Mouse (Mus musculus): ENCODE results near the gene Phex.

The Phex gene

DNA sequence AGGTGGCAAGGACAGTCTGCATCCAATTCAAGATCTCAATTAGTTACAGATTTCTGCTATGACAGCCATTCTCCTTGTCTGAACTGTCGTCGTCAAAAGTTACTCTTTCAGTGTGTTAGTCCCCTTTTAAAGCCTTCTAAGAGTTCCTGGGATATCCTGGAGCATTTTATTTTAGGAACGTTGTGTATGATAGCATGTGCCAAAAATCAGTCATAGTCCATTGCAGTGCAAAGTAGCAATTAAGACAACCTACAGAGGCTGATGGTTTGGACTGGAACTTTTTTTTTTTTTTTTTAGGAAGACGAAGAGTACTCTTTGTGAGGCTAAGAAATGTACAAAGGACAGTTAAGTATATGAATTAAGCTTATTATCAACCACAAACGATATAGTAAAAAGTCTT, at the start of gene Phex:
TSS of gene Phex (minus strand) at position 101 of the 400 bp plus-strand sequence.
- DNase-seq (ENCODE audit: low spot score in 2 of 2) = no peak

DNA sequence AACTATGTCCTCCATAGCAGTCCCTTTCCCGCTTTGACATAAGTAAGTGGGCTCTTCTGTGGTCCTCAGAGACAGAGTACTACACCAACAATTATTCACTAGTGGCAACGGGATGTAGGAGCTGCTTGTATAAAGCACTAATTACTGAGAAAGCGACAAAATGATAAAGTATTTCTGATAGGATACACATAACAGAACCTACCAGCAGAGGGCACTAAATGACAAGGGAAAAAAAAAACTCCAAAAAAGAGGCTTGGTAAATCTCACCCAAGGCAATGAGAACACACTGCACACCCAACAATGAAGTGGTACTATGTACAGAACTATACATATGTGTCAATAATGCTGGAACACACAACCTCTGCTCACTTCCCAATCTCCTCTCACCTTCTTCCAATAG, 47.6 kb upstream of the Phex start:
- DNase-seq (ENCODE audit: low spot score in 2 of 2) = no peak

DNA sequence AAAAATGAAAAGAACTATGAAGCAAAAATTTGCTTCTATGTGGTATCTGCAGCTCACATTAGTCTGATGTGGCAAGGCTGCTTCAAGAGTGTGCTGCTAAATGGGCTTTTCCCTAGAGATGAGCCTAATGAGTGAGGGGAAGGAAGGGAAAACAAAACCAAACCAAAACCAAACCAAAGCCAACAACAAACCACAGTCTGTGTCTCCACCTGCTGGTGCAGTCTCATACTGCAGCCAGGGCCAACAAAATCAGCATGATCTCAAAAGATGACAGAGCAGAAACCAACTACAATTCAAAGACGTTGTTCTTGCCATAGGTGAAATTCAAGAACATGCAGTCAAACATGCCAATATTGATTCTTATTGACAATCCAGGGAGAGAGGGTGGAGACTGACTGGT, 39.3 kb upstream of the Phex start:
- DNase-seq (ENCODE audit: low spot score in 2 of 2) = peak; percentile 6 to 64

DNA sequence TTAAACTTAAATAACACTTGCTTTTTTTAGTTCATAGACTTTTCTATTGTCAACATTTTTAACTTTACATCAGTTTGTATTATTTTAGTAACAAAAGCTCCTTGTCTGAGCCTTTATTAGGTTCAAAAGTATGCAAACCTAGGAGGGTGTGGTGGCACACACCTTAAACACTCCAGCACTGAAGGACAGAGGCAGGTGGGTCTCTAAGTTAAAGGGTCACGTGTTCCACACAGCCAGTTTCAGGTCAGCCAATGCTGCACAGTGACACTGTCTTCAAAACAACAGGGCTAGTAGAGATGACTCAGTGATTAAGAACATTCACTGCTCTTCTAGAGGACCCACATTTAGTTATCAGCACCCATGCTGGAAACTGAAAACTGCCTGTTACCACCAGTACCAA, 33.9 kb upstream of the Phex start:
- no peak for DNase-seq (ENCODE audit: low spot score in 2 of 2)

DNA sequence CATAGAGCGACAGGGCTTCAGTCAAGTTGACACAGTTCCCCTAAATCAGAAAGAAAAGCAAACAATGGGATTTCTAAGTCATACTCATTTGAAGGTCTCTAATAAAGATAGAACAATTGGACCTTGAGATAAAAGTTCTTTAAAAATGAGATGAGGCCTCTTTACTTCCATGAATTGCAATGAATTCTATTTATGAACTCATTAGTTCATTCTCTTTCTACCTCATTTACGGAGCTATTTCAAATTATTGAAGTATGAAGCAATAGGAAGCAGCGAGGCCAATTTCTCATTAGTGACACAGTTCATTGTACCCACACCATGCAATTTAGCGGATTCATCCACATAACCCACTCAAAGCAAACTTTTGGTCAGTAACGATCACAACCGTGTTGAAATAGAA, 32.3 kb upstream of the Phex start:
- no peak for DNase-seq (ENCODE audit: low spot score in 2 of 2)

DNA sequence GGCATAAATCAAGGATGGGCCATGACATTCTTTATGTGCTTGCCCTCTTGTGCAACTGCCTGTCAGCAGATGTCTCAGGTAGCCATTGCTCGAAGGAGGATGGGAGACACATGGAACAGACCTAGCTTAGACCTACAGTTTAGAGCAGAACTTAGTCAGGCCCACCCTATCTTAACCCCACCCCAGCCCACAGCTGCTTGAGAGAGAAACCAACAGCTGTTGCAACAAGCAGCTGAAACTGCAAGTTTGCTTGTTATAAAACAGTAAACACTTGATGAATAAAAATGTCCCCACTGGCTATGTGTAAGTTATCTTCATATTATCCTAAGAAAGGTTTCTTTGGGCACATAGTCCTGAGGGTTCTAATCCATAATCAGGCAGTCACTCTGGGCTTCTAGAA, 19.7 kb upstream of the Phex start:
- no peak for DNase-seq (ENCODE audit: low spot score in 2 of 2)

DNA sequence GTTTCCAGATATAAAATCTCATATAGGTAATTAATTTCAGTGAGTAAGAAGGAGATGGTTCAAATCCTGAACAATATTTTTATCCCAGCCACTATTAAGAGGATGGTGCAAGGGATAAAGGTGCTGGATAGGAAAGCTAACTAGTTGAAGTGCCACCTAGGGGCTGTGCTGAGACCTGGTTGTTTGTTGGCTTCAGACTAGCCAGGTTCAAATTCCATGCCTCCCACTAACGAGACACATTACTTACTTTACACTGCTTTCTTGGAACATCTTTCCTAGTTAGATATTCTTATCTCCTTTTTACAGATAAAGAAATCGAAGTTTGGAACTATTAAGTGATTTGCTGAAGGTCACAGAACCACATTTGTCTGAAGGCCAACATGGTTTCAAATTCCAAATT, 4.3 kb upstream of the Phex start:
- DNase-seq (ENCODE audit: low spot score in 2 of 2) = no peak

DNA sequence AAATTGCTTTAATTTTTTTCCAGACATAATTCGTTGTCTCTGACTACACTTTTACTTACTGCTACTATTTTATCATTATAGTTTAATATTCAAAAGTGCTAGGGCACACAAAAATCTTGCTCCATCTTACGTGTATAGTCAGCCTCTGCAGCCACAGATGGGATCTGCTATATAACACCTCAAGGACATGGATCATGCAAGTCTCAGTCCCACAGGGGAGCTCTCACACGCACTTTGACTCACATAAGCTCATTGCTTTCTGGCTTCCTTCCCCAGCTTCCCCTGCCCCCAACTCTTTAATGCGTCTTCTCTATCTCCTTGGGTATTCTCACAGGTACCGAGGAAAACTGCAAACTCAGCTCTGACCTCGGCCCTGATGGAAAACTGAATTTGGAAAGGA, 10.2 kb downstream of the Phex start:
- DNase-seq (ENCODE audit: low spot score in 2 of 2) = no peak

DNA sequence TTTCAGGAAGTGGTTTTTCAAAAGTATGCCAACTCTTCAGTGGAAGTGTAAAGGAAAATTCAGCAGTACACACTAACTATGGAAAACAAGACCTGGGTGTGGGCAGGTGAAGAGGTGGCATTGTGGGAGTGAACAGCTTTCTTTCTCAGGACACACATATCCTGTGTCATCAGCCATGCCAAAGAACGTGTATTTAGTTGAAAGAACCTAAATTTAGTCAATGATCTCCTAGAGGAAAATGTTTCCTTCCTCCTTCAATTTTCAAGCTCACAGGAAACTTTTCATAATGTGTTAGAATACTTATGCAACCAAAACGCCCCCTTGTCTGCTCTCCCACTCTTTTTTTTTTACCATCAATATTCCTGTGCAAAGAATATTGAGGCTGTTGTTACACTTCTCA, 23.9 kb downstream of the Phex start:
- DNase-seq (ENCODE audit: low spot score in 2 of 2) = no peak

DNA sequence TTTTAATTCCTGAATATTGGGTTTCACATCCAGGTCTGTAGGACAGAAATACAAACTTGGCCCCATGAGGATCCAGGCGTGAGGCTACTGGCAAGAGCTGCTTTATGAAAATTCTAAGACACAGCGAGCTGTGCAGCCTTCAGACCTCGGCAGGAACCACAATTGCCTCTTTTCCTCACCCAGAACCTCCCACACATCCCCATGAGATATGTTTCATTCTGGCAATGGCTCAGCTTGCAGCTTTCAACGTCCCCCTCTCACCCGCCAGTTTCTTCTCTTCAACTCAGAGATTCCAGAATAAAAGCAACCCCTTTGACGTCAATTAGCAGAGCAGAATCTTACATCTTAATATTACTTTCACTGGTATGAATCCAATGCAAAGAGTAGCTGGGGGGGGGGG, 25.0 kb downstream of the Phex start:
- no peak for DNase-seq (ENCODE audit: low spot score in 2 of 2)

DNA sequence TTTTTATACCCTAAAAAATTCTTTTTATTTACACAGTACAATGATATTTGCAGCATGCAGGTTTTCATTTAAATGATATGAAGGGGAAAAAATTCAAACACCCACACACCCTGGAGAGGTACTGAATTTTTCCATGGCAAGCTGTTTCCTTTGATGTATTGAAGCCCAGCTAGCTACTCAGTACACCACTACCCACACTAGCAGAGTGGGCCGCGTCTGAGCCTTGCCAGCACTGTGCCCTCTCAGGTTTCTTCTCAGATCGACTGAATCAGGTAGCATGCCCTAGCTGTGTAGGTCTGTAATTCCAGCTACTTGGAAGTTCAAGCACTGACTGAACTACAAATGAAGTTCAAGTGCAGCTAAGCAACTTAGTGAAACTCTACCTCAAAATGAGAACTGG, 26.7 kb downstream of the Phex start:
- no peak for DNase-seq (ENCODE audit: low spot score in 2 of 2)

DNA sequence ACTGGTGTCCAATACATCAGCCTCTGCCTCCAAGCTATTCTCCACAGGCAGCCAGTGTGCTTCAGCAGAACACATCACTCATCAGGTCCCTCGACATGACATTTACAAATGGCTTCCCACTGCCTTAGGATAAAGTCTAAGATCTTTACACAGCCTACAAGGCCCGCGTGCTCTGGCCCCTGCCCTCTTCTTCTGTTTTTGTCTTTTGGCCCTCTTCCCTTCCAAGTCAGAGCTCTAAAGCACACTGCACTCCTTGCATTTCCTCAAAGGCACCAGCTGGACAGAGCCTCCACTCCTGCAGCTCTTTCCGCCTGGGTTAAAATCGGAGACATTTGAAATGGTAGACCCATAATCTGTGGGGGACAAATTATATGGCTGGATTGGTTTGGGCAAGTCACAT, 28.1 kb downstream of the Phex start:
- DNase-seq (ENCODE audit: low spot score in 2 of 2) = no peak

DNA sequence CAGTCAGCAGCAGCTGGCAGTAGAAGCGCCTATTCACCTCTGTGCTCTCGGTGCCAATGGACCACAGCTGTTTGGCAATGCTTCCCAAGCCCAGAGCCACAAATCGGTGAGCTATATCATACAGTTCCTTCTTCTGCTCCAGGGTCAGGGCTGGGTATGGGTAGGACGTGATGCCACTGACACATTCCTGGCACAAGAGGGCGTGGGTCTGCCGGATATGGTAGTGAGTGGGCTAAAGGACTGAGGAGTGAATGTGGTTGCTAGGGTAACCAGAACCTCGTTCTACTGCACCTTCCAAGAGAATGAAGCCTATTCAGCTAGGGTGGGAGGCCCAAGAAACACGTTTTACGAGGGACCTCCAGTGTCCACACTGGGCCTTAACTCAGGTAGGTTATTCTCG, 36.3 kb downstream of the Phex start:
- no peak for DNase-seq (ENCODE audit: low spot score in 2 of 2)

DNA sequence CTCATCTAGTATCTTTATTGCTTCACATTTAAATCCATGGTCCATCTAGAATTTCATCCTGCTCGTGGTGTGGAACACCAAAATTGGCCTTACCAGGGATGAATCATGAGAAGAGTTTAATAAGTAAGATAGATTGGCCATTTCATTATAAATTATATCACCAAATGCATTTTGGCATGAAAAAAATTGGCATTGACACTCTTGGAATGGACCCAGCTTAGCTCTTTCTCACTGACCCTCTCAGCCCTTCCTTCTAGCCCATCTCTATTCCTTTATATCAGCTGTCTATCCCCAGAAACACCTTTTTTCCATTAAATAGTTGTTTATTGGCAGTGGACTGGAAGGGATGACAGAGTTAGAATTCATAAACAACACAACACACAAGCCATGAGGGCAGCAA, 37.7 kb downstream of the Phex start:
- no peak for DNase-seq (ENCODE audit: low spot score in 2 of 2)

DNA sequence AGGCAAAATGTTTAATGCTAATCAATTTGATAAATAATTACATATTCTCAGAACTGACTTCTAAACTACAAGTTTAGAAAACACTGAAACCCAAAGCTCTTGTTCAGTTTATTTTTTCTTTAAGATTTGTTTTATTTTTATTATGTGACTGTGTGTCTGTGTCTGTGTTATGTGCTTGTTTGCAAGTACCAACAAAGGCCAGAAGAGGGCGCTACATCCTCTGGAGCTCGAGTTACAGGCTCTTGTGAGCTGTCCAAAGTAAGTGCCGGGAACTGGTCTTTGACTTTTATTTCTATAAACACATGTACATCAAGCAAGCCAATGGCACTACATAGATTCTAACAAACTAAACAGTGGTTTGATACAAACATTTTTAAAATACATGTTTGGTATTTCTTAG, 41.2 kb downstream of the Phex start:
- DNase-seq (ENCODE audit: low spot score in 2 of 2) = no peak

DNA sequence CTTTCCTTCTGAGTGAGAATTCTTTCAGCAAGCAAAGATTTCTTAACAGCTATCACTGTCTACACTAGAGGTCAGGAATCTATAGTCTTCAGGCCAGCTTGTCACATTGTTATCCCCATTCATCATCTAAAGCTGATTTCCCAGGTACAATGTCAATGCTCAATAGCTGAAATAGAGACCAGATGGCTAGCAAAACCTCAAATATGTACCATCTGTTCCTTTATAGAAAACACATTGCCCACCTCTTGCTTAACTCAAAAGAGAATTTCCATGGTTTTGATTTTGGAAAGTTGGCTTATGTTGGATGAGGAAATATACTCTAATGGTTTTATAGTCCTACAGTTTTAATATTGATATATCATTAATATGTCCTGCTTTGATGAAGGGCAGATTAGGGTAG, 45.9 kb downstream of the Phex start:
- no peak for DNase-seq (ENCODE audit: low spot score in 2 of 2)

DNA sequence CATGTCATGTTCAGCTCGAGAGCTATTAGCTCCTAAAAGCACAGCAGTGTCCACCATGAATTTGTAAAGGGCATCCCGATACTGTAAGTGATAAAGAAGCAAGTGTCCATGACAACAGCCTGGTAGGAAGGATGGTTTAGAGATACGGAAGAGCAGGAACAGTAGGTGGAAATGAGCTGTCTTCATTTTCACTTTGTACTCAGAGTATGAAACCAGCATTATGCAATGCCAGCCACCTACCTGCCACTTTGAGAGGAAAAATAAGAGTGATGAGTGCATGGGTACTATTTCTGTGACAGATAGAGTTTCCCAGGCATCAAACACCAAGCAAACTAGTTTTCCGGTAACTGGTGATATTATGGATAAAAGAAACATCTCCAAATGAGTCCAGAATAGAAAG, 59.6 kb downstream of the Phex start:
- no peak for DNase-seq (ENCODE audit: low spot score in 2 of 2)

DNA sequence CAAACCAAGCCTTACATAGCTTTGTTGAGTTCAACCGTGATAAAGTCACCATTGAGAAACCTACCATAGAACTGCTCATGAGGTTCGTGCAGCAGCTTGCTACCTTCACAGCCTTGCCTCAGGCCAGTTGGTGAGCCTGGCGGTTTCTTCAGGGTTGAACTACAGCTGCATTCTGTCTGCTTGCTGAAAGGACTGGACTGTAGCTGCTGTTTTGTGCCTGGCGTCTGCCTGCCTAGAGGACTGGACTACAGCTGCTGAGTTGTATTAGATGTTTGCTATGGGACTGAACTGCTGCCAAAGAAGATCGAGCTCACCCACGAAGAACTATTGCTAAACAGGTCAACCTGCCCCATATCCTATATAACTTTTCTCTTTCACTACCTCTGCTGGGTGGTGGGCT, 68.9 kb downstream of the Phex start:
- DNase-seq (ENCODE audit: low spot score in 2 of 2) = no peak

DNA sequence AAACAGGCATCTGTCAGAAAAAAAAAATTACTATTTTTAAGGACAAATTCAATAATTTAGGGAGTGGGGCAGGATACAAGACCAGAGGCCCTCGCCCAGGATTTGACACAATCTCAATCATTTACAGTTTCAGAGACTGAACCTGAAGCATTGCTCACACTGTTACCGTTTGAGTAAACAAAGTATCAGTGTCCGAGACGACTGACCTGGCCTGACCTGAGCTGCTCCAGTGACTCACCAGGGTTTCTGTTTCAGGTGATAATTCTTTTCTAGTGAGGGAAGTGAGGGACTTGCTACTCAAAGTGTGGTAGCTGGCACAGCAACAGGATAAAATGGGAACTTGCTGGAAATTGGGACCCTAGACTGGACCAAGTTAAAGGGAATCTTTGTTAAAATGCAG, 80.4 kb downstream of the Phex start:
- no peak for DNase-seq (ENCODE audit: low spot score in 2 of 2)

DNA sequence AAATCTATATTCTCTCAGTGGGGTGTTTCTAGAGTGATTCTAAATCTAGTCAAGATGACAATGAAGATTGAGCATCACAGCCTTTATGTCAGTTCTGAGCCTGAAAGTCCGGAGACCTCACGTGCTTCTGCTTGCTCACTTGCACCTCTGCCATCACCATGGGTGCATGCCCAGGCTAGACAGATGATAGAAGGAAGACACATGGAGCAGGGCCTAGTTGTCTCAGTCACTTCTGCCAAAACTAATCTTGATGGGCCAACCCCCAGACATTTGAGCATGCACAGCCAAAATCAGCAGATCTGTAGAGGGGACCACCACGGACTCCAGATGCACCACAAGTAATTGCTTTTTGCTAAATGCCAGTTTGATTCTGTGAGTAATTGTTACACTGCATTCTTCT, 85.3 kb downstream of the Phex start:
- DNase-seq (ENCODE audit: low spot score in 2 of 2) = no peak

DNA sequence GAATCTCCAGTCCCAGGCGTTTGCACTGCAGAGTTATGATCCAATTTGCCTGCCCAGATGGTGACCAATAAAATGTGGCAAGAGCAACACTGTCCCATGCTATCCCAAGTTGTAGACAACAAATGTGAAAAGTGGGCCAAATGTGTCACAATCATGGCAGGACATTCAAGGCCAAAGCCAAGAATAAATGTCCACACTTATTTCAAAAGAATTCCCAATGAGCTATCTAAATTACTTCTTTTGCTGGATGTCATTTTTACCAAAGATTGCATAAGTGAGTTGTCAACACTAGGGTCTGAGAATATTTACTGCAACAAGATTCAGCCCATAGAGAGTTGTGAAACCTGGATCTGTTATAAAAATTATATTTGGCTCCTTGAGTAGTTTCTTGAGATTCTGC, 86.7 kb downstream of the Phex start:
- no peak for DNase-seq (ENCODE audit: low spot score in 2 of 2)

DNA sequence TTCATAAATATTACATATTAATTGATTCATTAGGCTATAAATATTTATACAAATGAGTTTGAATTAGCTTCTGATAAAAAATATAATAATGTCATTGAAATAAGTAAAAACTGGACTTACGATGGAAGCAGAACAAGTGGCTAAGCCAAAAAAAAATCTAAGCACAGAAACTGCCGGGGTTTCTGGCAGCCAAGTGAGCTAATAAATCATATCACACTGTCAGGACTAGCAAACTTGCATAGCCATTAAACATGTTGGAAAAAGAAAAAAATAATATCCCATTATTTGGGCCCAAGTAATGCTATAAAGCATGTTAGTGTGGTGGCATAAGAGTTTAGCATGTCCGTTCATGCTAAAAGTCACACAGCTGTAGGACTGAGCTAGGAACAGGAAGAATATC, 87.4 kb downstream of the Phex start:
- no peak for DNase-seq (ENCODE audit: low spot score in 2 of 2)

DNA sequence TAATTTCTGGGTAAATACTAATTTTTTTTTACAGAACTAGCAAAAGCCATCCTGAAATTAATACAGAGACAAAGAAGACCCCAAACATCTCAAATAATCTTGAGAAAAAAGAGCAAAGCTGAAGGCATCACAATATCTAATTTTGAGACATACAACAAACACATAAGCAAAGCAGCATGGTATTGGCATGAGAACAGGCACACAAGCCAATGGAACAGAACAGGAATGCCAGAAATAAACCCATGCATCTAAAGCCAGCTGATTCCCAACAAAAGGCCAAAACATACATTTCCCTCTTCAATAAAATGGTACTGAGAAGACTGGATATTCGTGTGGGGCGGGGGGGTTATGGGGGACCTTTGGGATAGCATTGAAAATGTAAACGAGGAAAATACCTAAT, 90.7 kb downstream of the Phex start:
- no peak for DNase-seq (ENCODE audit: low spot score in 2 of 2)

DNA sequence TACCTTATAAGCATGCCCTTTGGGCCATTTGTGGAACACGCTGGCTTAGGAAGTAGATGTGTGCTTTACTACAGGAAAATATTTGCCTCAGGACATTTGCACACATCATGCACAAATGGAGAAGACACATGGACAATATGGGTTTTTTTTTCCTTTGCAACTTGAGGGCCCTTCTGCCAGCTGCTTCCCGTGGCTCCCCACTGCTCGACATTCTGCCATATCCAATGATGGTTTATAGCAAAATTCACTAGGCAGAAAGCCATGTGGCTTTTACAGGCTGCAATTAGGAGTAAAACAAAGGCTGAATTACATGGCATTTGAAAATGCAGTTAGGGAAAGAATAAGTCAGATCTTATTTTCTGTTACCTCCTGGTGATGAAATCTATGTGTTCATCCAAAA, 104.8 kb downstream of the Phex start:
- DNase-seq (ENCODE audit: low spot score in 2 of 2) = no peak

DNA sequence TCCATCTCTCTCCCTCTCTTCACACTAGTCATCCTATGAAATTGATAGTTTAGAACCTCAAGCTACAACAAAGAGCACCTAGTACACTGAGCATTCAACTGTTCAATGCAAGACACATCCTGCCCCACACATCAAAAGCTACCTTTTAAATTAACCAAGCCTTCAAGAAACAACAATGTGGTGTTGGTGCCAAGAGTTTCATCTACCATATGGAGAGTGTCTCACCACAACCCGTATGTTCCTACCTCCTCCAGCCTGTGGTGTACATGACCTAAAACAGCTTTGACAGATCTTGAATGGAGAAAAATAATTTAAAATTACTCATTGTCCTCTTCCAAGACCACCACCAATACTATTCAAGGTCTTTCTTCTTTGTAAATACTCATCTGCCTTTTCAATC, 106.9 kb downstream of the Phex start:
- DNase-seq (ENCODE audit: low spot score in 2 of 2) = no peak

Data from frontal cortex, postnatal 14 days (tissue).